Mouse (Mus musculus): ENCODE results near the gene Gba.

DNA sequence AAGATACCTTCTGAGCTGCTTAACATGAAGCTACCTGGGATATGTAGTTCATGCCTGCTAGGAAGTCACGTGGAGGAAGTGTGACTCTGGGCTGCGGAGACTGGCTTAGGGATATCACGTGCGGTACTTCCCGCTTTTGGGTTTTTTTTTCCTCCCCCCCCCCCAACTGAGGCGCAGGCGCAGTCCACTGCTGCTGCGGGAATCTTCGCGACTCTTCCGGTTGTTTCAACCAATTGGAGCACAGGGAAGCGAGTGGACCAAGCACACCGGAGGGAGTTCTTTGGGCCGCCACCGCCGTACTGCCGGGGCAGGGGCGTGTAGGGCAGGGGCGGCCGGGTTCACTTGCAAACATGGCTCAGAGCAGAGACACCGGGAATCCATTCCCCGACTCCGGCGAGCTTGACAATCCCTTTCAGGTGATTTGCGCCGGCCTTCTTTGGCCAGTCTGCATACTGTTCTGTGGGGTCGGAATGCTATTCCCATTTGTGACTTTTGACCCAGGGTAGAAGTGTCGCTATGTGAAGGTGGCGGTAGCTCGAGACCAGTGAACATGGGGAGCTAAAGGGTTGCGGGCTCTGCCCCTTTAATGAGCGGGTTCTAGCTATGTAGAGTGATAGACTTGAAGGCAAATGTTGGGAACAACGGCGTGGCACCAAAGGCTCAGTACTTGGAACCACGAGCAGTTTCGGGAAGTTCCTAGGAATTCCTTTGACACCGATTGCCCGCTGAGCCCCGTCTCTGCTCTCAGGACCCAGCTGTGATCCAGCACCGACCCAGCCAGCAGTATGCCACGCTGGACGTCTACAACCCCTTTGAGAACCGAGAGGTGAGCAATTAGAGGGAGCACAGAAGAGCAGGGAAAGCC lies 25.3 kb upstream of the Gba start, which contains the start of gene Scamp3:
- TF ChIP-seq POLR2A (IDR thresholded peaks at IDR 0.05; ENCODE audit: borderline replicate concordance, control insufficient read depth, low read depth, low read length) (peak; percentile 42; the same call in 1 of the 2 replicates), CTCF (IDR thresholded peaks at IDR 0.05; ENCODE audit: control insufficient read depth, insufficient read depth, low read length) (no peak)

Data from bone marrow, adult 2 months (tissue).